Mouse (Mus musculus) cerebellum, adult 9-11 months (tissue): ENCODE results near the gene Cdkn2d.
"Not testable (repeated sequence)": the region's sequence is repeated elsewhere in the genome, so short reads cannot be mapped to it uniquely, and the experiment has no call there.

ENCODE experiments used
- DNase-seq: peaks from one replicate; pipeline ENCODE4 v3.0.0; 2022

The Cdkn2d gene

DNA sequence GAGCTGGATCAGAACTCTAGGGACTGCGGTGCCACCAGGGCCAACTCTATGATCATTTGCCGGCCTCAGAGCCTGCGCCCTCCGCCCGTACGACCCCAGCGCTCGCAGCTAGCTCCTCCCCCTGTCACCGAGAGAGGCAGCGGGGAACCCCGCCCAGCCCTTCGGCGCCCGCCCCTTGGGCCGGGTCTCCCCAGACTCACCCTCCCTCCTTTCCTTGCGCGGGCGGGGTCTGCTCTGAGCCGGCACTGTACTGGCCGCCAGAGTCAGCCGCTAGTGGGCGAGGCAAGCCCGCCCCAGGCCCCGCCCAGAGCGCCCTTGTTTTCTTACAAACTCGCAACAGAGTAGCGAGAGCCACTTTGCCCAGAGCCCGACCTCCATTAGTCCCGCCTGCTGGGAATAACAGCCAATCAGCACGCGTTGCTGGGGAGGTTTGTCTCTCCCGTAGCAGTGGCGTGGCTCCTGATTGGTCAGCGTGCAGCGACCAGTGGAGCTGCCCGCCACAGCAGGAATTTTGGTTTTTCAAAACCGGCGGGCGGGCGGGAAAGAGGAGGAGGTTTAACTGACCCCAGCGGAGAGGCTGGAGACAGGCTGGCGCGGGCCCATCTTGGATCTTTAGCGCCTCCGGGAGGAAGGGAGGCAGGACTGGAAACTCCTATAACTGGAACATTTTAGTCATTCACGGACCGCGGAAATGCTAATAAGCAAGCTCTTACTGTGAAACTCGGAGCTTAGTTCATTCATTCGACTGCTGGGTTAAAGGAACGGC lies at the start of gene Cdkn2d:
Gene Cdkn2d, minus strand, starts transcription at position 386 of the 766 bp plus-strand sequence.
- peak; percentile 100 for DNase-seq

DNA sequence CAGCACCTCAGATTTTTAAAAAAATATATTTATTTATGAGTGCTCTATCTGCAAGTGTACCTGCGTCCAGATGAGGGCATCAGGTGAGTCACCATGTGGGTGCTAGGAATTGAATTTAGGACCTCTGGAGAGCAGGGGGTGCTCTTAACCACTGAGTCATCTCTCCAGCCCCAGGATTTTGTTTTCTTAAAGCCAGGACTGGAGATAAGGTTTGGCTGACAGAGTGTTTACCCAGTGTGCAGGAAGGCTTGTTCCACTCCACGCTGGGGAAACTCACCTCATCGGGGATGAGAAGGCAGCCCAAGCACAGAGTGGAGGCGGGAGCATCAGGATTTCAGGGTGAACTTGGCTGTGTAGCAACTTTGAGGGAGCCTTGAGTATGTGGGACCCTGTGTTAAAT lies 49.2 kb upstream of the Cdkn2d start:
- no peak for DNase-seq

GRCm38 (mm10) chr9:21337652-21338051 lies 46.4 kb upstream of the Cdkn2d start:
- DNase-seq = no peak

- DNase-seq = no peak
Observed at GRCm38 (mm10) chr9:21336491-21336890, 45.3 kb upstream of the Cdkn2d start.

- DNase-seq = no peak
Observed at GRCm38 (mm10) chr9:21335391-21335790, 44.2 kb upstream of the Cdkn2d start.

- DNase-seq = no peak
Observed at GRCm38 (mm10) chr9:21334747-21335146, 43.5 kb upstream of the Cdkn2d start.

GRCm38 (mm10) chr9:21333523-21333922 lies 42.3 kb upstream of the Cdkn2d start:
- no peak for DNase-seq

DNA sequence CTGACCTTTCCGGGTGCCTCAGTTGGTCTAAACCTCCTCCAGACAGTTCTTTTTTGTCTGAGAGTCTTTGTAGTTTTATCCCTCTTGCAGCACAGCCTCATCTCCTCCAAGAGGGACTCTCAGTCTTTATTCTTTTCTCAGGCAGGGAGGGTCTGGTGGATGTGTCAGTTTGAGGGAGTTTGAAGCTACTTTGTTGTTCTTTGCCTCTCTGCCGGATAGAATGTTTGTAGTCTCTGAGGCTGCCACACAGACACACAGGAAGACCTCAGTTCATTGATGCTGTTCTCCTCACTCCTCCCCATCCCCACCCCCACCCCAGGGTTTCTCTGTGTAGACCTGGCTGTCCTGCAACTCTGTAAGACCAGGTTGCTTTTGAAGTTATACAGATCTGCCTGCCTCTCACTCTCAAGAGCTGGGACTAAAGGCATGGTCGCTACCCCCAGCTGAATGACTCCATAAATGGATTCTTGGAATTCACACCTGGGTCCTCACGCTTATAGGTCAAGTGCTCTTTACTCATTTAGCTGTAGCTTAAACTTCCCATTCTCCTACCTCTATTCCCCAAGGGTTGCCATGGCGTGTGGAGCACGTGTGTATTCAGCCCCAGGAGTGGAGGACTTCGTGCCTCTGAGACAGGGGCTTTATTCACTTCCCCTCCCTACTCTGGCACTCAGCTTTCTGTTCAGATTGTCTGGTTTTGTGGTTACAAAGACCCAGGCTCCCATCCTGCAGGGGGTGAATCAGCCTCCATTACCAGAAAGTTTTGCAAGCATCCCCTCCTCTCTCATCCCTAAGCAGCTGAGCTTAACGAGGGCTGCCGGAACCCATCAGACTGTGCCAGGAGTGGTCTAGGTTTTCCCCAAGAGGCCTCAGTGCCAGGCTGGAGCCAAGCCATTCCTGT lies 41.2 kb upstream of the Cdkn2d start:
- DNase-seq = no peak

GRCm38 (mm10) chr9:21331365-21332140 lies 40.3 kb upstream of the Cdkn2d start:
- no peak for DNase-seq

GRCm38 (mm10) chr9:21329699-21330289 lies 38.6 kb upstream of the Cdkn2d start:
- no peak for DNase-seq

DNA sequence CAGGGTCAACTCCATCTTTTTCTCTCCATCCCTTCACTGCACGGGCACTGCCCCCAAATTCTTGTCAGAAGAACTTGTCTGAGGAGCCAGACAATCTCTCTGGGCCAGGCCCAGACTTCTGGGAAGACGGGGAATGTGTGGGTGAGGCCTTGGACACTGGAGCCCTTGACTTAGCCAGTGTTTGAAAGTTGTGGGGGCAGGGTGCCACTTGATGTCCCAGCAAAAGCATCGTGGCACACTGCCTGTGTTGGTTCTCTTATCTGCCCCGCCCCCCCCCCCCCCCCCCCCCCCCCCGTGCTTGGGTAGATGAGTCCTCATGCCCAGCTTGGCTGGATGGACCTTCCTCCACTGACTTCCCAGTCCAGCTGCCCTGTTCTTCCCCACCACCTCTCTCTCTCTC lies 37.8 kb upstream of the Cdkn2d start:
- DNase-seq = no peak

DNA sequence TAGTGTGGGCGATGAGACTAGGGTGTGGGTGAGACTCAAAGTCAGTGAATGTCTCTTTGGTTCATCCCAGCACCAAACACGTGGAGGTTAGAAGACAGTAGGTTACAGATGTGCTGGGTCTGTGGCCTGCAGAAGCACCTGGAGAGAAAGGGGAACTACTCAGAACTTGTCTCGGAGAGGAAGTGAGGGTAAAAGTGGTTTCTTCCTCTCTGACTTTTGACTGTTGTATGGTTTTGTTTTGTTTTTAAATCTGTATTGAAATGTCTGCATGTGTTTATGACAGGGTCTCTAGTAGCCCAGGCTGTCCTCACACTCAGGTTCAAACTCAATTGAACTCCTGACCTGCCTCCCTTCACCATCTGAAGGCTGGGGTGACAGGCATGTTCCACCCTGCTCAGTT lies 36.8 kb upstream of the Cdkn2d start:
- DNase-seq = no peak

- DNase-seq = no peak
Observed at GRCm38 (mm10) chr9:21327569-21327968, 36.4 kb upstream of the Cdkn2d start.

- DNase-seq = peak; percentile 36
Observed at GRCm38 (mm10) chr9:21324269-21324668, 33.1 kb upstream of the Cdkn2d start.

DNA sequence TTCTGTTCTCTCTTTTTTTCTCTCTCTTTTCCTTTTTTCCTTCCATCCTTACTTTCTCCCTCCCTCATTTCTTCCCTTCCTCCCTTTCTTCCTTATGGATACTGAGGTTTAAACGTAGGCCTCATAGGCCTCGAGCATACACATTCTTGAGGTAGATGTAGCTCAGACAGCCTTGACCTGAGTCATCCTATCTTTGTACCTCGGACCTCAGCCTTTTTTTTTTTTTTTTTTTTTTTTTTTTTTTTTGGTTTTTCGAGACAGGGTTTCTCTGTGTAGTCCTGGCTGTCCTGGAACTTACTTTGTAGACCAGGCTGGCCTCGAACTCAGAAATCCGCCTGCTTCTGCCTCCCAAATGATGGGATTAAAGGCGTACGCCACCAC lies 31.7 kb upstream of the Cdkn2d start:
- not testable (repeated sequence) for DNase-seq

GRCm38 (mm10) chr9:21322211-21322916 lies 31.2 kb upstream of the Cdkn2d start:
- no peak for DNase-seq

DNA sequence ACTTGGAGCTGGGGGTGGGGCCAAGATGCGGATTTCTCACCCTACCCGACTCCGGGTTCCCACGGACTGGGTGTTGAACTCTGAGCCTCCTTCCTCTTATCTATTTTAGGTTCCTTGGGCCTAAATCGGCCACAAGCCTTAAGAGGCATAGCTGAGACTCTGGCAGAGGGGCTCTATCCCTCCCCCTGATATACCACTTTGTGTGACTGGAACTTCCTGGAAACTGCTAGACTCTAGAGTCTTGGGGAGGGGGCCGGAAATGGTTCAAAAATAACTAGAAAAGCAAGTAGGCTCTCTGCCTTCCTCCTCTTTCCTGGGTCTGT lies 30.3 kb upstream of the Cdkn2d start:
- peak; percentile 44 for DNase-seq

DNA sequence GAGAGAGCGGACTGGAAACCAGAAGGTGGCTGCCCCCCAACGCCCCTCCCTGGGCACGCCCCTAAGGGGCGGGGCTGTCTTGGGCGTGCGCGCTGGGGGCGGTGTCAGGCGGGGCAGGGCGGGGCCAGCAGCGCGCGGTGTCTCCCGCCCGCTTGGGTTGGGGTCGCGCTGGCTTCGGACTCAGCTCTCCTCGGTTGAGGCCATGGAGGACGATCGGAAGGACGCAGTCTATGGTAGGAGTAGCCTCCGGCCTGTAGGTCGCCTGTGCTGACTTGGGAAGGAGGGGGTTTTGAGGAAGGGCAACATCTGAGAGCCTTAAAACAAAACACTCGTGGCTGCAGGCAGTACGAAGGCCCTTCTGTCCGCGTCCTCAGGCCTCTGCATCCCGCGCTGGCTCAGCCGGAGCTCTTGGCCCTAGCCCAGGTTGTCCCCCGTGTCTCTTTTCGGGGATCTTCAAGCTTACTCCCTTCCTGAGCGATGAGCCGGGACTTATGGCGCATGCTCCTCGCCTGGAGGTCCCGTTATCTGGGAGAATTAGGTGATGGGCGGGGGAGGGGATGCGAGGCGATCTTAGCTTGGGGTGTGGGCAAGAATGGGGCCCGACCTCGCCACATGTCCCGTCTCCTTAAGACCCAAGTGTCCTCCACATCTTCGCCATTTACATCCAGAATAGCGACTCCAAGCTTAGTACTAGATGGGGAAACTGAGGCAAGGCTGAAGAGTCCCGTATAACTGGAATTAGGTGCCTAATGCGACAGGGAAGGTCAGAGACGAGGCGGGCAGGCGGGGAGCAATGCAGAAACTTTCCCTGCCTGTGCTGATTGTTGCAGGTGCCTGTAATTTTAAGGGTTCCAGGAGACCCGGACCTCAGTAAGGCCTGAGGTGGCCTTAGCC lies 29.7 kb upstream of the Cdkn2d start, which contains the start of gene Slc44a2:
Gene Slc44a2, plus strand, starts transcription at position 80 of the 894 bp plus-strand sequence.
- peak; percentile 85 for DNase-seq

GRCm38 (mm10) chr9:21320280-21320618 lies 29.0 kb upstream of the Cdkn2d start:
- no peak for DNase-seq

DNA sequence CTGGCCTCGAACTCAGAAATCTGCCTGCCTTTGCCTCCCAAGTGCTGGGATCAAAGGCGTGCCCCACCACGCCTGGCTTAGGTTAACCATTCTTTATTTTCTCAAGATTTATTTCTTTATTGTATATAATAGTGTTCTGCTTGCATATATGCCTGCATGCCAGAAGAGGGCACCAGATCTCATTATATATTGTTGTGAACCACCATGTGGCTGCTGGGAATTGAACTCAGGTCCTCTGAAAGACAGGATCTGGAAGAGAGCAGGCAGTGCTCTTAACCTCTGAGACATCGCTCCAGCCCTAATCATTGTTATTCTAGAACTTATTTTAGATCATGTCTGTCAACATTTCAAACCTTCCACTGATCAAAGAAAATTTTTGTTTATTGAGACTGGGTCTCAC lies 28.3 kb upstream of the Cdkn2d start:
- DNase-seq = no peak

GRCm38 (mm10) chr9:21318792-21319191 lies 27.6 kb upstream of the Cdkn2d start:
- no peak for DNase-seq
